Mouse (Mus musculus) midbrain, embryonic 12.5 days (tissue): ENCODE results near the gene Olfr1240. TPM values are rescaled to one million over a fixed set of nuclear protein-coding genes. Genes with fewer than 3 reads are reported as not detected.

Experiments
- ATAC-seq: fragments of 200-750 bp; cut with Nextera tagmentation; 2 replicates; pipeline ENCODE4 v1.8.0; 2017; ENCODE audit warnings: low read depth, moderate TSS enrichment, moderate library complexity; ENCODE audit not compliant: low FRiP score
- H3K27ac ChIP-seq: fragments of 300-500 bp; sonication (generic); replicated peaks from 2 replicates; pipeline ENCODE4 v1.5.1; 2016; ENCODE audit warnings: mild to moderate bottlenecking
- H3K27me3 ChIP-seq: fragments of 300-500 bp; sonication (generic); 2 replicates; pipeline ENCODE4 v1.6.1; 2016; ENCODE audit warnings: mild to moderate bottlenecking
- H3K36me3 ChIP-seq: fragments of 300-500 bp; sonication (generic); 2 replicates; pipeline ENCODE4 v1.6.1; 2016
- H3K4me1 ChIP-seq: fragments of 300-500 bp; sonication (generic); 2 replicates; pipeline ENCODE4 v1.6.1; 2016
- H3K4me2 ChIP-seq: fragments of 300-500 bp; sonication (generic); replicated peaks from 2 replicates; pipeline ENCODE4 v1.6.1; 2016; ENCODE audit warnings: mild to moderate bottlenecking, moderate library complexity
- H3K4me3 ChIP-seq: fragments of 300-500 bp; sonication (generic); 2 replicates; pipeline ENCODE4 v1.5.1; 2016; ENCODE audit warnings: mild to moderate bottlenecking
- H3K9ac ChIP-seq: fragments of 300-500 bp; sonication (generic); replicated peaks from 2 replicates; pipeline ENCODE4 v1.6.1; 2016; ENCODE audit warnings: mild to moderate bottlenecking, moderate library complexity
- H3K9me3 ChIP-seq: fragments of 300-500 bp; sonication (generic); 2 replicates; pipeline ENCODE4 v1.6.1; 2016; ENCODE audit warnings: mild to moderate bottlenecking
- WGBS: fragments of 180-500 bp; shearing (Covaris S2); methylation state at CpG from one replicate; pipeline ENCODE4 v1.1.7; 2016; 5-methylcytosine and 5-hydroxymethylcytosine counted together
- polyA plus RNA-seq: library from polyadenylated mRNA; unstranded; fragments of >200 nt; fragmentation: Nextera tagmentation; extraction: Ambion mirVana; gene quantifications from 2 replicates; pipeline ENCODE4 v1.2.1, GENCODE M21; 2016

Olfr1240 gene
- not detected in 2 replicates for polyA plus RNA-seq

DNA sequence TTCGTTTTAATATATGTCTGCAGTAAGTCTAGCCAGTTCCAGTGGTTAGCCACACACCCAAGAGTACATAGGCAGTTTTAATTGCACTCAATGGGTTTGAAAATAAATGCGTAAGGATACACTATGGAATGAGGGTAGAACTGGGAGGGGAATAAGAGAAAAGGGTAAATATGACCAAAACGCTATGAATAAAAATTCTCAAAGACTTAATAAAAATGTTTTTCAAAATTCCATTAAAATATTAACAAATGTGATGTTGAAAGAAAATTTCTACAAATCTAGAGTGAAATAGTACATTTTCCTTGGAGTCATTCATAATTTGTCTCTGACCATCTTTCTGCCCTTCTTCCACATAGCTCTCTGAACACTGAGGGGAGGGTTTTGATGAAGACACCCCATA lies at the start of gene Olfr1240:
Gene Olfr1240, minus strand, starts transcription at position 101 of the 400 bp plus-strand sequence.
- Histone ChIP-seq H3K9ac (no peak within 1 kb of the TSS), H3K9me3 (no peaks in the 10 kb centered on the region), H3K4me2 (no peak within 1 kb of the TSS), H3K27ac (no peak within 1 kb of the TSS), H3K36me3 (no peaks in the 10 kb centered on the region), H3K4me3 (no peak within 1 kb of the TSS), H3K4me1 (no peaks in the 10 kb centered on the region), H3K27me3 (no peaks in the 10 kb centered on the region)
- 88% methylated on average over 3 of the region's 3 CpGs for WGBS
- no peak for ATAC-seq

DNA sequence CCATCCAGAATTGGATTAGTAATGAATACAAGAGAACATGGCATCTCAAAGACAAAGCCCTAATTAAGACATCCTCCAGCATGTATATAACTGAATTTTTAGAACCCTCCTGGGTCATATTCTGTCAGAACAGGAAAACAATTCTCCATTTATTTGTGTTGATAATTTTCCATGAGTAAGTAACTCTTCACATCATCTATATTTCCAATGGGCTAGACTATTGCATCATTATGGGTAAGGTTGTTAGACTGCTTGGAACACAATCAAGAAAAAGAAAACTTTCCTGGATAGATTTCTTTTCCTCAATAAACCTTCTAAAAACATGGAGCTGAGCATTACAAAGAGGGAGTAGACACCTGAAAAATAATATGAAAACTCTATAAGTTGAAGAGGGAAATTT lies 44.2 kb upstream of the Olfr1240 start, which contains the start of gene Olfr1241:
Gene Olfr1241, minus strand, starts transcription at position 101 of the 400 bp plus-strand sequence.
- no peak for ATAC-seq
- H3K4me2 ChIP-seq = no peak within 1 kb of the TSS
- H3K27ac ChIP-seq = no peak within 1 kb of the TSS
- no peaks in the 10 kb centered on the region for H3K36me3 ChIP-seq
- no peaks in the 10 kb centered on the region for H3K27me3 ChIP-seq
- H3K4me3 ChIP-seq = no peak within 1 kb of the TSS
- no peaks in the 10 kb centered on the region for H3K9me3 ChIP-seq
- H3K9ac ChIP-seq = no peak within 1 kb of the TSS
- no peaks in the 10 kb centered on the region for H3K4me1 ChIP-seq

DNA sequence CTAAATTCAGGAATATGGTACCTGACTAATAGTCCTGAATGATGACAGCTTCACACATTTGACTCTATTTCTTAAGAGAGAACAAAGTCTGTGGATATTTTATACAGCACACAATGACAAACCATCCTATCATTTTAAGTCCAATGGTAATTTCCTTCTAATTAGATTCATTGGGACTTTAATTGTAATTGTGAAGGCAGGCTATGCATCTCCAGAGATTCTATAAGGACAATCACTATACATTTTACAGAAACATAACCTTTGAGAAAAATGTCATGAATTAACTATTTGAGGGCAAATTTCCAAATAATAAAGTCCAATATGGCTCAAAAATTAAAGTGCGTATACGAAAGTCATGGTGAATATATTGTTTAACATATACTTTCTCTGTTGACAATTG lies 22.5 kb downstream of the Olfr1240 start, which contains the start of gene Olfr1239:
Gene Olfr1239, minus strand, starts transcription at position 101 of the 400 bp plus-strand sequence.
- Histone ChIP-seq H3K27ac (no peak within 1 kb of the TSS), H3K36me3 (no peaks in the 10 kb centered on the region), H3K4me2 (no peak within 1 kb of the TSS), H3K4me1 (no peaks in the 10 kb centered on the region), H3K27me3 (no peaks in the 10 kb centered on the region), H3K4me3 (no peak within 1 kb of the TSS), H3K9me3 (no peaks in the 10 kb centered on the region), H3K9ac (no peak within 1 kb of the TSS)
- ATAC-seq = no peak
- WGBS = 96% methylated on average over 2 of the region's 2 CpGs

DNA sequence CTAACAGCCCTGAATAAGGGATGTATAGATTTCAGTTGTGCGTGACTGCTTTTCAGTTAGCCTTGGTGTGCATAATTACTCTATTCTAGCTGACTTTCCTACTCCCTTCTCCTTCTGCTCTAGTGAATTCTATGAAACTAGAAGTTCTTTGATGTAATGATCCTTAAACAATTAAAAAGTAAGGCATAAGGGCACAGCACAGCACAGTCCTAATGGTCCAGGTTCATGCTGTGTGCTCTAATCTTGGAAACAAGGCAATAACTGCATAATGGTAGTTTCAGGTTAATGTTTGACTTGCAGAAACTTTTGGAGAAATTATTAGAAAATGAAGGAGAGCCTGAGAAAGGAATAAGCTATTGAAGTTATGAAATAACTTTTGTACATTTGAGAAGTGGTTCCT lies 28.2 kb downstream of the Olfr1240 start:
- no peaks in the 10 kb centered on the region for H3K4me1 ChIP-seq
- no peak overlapping the region for H3K4me2 ChIP-seq
- no peak overlapping the region for H3K9ac ChIP-seq
- no peak overlapping the region for H3K27ac ChIP-seq
- ATAC-seq = no peak
- H3K36me3 ChIP-seq = no peaks in the 10 kb centered on the region
- H3K4me3 ChIP-seq = no peak overlapping the region
- H3K27me3 ChIP-seq = no peaks in the 10 kb centered on the region
- 88% methylated on average over 1 of the region's 1 CpGs for WGBS
- H3K9me3 ChIP-seq = no peaks in the 10 kb centered on the region

DNA sequence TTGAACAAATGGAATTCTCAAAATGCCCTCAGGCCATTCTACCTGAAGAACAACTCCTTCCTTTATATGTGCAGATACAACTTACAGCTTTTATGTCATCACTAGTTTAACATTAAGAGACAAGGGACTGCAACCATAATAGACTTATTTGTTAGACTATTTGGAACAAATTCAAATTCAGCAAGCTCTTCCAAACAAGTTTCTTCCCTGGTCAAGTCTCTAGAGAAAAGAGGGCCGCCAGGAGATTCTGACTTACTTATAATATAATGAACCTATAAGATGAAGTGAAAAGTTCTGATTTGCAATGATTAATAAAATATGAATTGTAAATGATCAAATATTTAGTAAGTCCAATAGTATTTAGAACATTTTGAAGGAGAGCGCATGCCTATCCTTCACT lies 33.2 kb downstream of the Olfr1240 start, which contains the start of gene Olfr1238:
Gene Olfr1238, minus strand, starts transcription at position 101 of the 400 bp plus-strand sequence.
- ATAC-seq = no peak
- Histone ChIP-seq H3K27me3 (no peaks in the 10 kb centered on the region), H3K4me2 (no peak within 1 kb of the TSS), H3K9ac (no peak within 1 kb of the TSS), H3K36me3 (no peaks in the 10 kb centered on the region), H3K4me3 (no peak within 1 kb of the TSS), H3K4me1 (no peaks in the 10 kb centered on the region), H3K27ac (no peak within 1 kb of the TSS), H3K9me3 (no peaks in the 10 kb centered on the region)
- 91% methylated on average over 2 of the region's 2 CpGs for WGBS

DNA sequence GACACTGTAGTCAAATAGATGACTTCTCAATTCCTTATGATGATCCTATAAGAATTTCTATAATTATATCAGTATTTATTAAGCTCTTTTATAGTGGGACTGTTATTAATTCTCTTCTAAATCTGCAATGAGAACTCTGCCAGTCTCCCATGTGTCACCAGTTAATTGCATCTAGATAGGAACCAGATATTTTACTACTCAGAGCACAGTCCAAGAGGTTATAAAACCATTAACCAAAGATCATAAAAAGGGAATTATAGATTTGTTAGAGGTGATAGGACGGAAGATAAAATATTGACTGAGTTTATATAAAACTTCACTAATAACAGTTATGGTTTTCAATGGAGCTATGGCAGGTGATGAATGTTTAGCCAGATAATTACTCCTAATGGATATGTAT lies 41.9 kb downstream of the Olfr1240 start:
- Histone ChIP-seq H3K36me3 (no peaks in the 10 kb centered on the region), H3K4me3 (no peak overlapping the region), H3K27ac (no peak overlapping the region), H3K9ac (no peak overlapping the region), H3K9me3 (no peaks in the 10 kb centered on the region), H3K27me3 (no peaks in the 10 kb centered on the region), H3K4me2 (no peak overlapping the region), H3K4me1 (no peaks in the 10 kb centered on the region)
- no peak for ATAC-seq
- WGBS = 90% methylated on average over 1 of the region's 1 CpGs

Other genes with a start within 250 kb of the Olfr1240 start
- gene Olfr1226, start 243.0 kb downstream of the Olfr1240 start, polyA plus RNA-seq = not detected in 2 replicates
- not detected in 2 replicates for gene Olfr1228, start 188.9 kb downstream of the Olfr1240 start, polyA plus RNA-seq
- gene Olfr1229, start 155.0 kb downstream of the Olfr1240 start, polyA plus RNA-seq = not detected in 2 replicates
- not detected in 2 replicates for gene Olfr1230, start 145.7 kb downstream of the Olfr1240 start, polyA plus RNA-seq
- gene Olfr1231, start 135.9 kb downstream of the Olfr1240 start, polyA plus RNA-seq = not detected in 2 replicates
- not detected in 2 replicates for gene Olfr1232, start 113.3 kb downstream of the Olfr1240 start, polyA plus RNA-seq
- not detected in 2 replicates for gene Olfr1233, start 100.6 kb downstream of the Olfr1240 start, polyA plus RNA-seq
- gene Olfr1234, start 78.1 kb downstream of the Olfr1240 start, polyA plus RNA-seq = not detected in 2 replicates
- gene Olfr1238, start 33.3 kb downstream of the Olfr1240 start, polyA plus RNA-seq = not detected in 2 replicates
- not detected in 2 replicates for gene Olfr1239, start 22.6 kb downstream of the Olfr1240 start, polyA plus RNA-seq
- not detected in 2 replicates for gene Olfr1241, start 44.1 kb upstream of the Olfr1240 start, polyA plus RNA-seq
- gene Olfr1242, start 55.3 kb upstream of the Olfr1240 start, polyA plus RNA-seq = not detected in 2 replicates
- gene Olfr1243, start 88.5 kb upstream of the Olfr1240 start, polyA plus RNA-seq = not detected in 2 replicates
- not detected in 2 replicates for gene Olfr1245, start 135.4 kb upstream of the Olfr1240 start, polyA plus RNA-seq
- not detected in 2 replicates for gene Olfr1246, start 150.2 kb upstream of the Olfr1240 start, polyA plus RNA-seq
- gene Olfr1247, start 171.1 kb upstream of the Olfr1240 start, polyA plus RNA-seq = not detected in 2 replicates
- gene Olfr1248, start 175.2 kb upstream of the Olfr1240 start, polyA plus RNA-seq = not detected in 2 replicates
- gene Olfr1249, start 192.0 kb upstream of the Olfr1240 start, polyA plus RNA-seq = not detected in 2 replicates
- gene Olfr1250, start 218.5 kb upstream of the Olfr1240 start, polyA plus RNA-seq = not detected in 2 replicates
- gene Olfr1251, start 228.9 kb upstream of the Olfr1240 start, polyA plus RNA-seq = not detected in 2 replicates